Mouse (Mus musculus) cerebellum, adult 2 months (tissue): ENCODE data around the gene Oog2. TPM values are rescaled to one million over a fixed set of nuclear protein-coding genes. Genes with fewer than 3 reads are reported as not detected.
"Not testable (repeated sequence)": the region's sequence is repeated elsewhere in the genome, so short reads cannot be mapped to it uniquely, and the experiment has no call there.

Experiments used
- DNase-seq, 2 experiments: peaks; one replicate each; pipeline ENCODE4 v3.0.0; 2021
- H3K27ac ChIP-seq: fragments of 200-500 bp; 2 replicates; pipeline ENCODE4 v1.5.1; 2012; ENCODE audit warnings: low read length, control low read depth, inconsistent platforms; ENCODE audit not compliant: insufficient read depth
- H3K27me3 ChIP-seq: fragments of 200-500 bp; 2 replicates; pipeline ENCODE4 v1.6.1; 2012; ENCODE audit warnings: inconsistent platforms, mild to moderate bottlenecking, low read length, moderate library complexity; ENCODE audit not compliant: control insufficient read depth, insufficient read depth
- H3K4me1 ChIP-seq: fragments of 200-500 bp; 2 replicates; pipeline ENCODE4 v1.6.1; 2011; ENCODE audit warnings: low read length; ENCODE audit not compliant: control insufficient read depth, insufficient read depth
- H3K4me3 ChIP-seq: fragments of 200-500 bp; replicated peaks from 2 replicates; pipeline ENCODE3; 2011; ENCODE audit warnings: mild to moderate bottlenecking, low read depth, low read length, control low read depth; ENCODE audit not compliant: insufficient read depth
- CTCF ChIP-seq: fragments of 200-500 bp; IDR thresholded peaks from 2 replicates; pipeline ENCODE4 v1.5.1; 2011; ENCODE audit warnings: low read depth, mild to moderate bottlenecking, control low read depth, low read length, moderate library complexity, borderline replicate concordance; ENCODE audit not compliant: insufficient read depth
- POLR2A ChIP-seq: fragments of 200-500 bp; IDR thresholded peaks from 2 replicates; pipeline ENCODE4 v1.6.1; 2011; ENCODE audit warnings: low read length, control low read depth, borderline replicate concordance; ENCODE audit not compliant: insufficient read depth
- WGBS: fragments of 180-500 bp; shearing (Covaris S2); methylation state at CpG from one replicate; pipeline ENCODE4 v1.1.7; 2018; 5-methylcytosine and 5-hydroxymethylcytosine counted together
- polyA plus RNA-seq: library from polyadenylated mRNA; depleted of rRNA; stranded (reverse); fragments of >200 nt; gene quantifications from 2 replicates; pipeline ENCODE4 v1.2.3, GENCODE M21; 2012; rRNA removed

Gene Oog2
- polyA plus RNA-seq = not detected in 2 replicates

- H3K4me3 ChIP-seq = no peak within 1 kb of the TSS
- no peaks in the 10 kb centered on the region for H3K4me1 ChIP-seq
- 17% methylated on average over 1 of the region's 1 CpGs for WGBS
- H3K27ac ChIP-seq = no peak within 1 kb of the TSS
- TF ChIP-seq CTCF (no peak), POLR2A (no peak)
- no peaks in the 10 kb centered on the region for H3K27me3 ChIP-seq
- no peak for DNase-seq
Observed at GRCm38 (mm10) chr4:144190419-144190818, at the start of gene Oog2. Oog2 (plus strand) TSS chr4:144190719.

- Histone ChIP-seq H3K27ac (no peak within 1 kb of the TSS), H3K4me3 (no peak within 1 kb of the TSS), H3K4me1 (no peaks in the 10 kb centered on the region), H3K27me3 (no peaks in the 10 kb centered on the region)
- no peak for TF ChIP-seq CTCF
- no peak for TF ChIP-seq POLR2A
- WGBS = 74% methylated on average over 1 of the region's 1 CpGs
- no peak for DNase-seq
Observed at GRCm38 (mm10) chr4:144162563-144162962, 28.0 kb upstream of the Oog2 start, which contains the start of gene Oog3. Oog3 (minus strand) TSS chr4:144162663.

GRCm38 (mm10) chr4:144213218-144213617 lies 22.7 kb downstream of the Oog2 start, which contains the start of gene C87977:
C87977 (minus strand) TSS chr4:144213318.
- H3K4me3 ChIP-seq, DNase-seq, H3K4me1 ChIP-seq, H3K27me3 ChIP-seq, H3K27ac ChIP-seq: not testable (repeated sequence)
- 73% methylated on average over 1 of the region's 1 CpGs for WGBS

Other genes starting within 250 kb of the Oog2 start
- gene Pramef25, start 239.7 kb upstream of the Oog2 start, polyA plus RNA-seq = not detected in 2 replicates
- not detected in 2 replicates for gene Gm13101, start 223.8 kb upstream of the Oog2 start, polyA plus RNA-seq
- gene Pramef17, start 196.3 kb upstream of the Oog2 start, polyA plus RNA-seq = not detected in 2 replicates
- not detected in 2 replicates for gene Pramel4, start 131.6 kb upstream of the Oog2 start, polyA plus RNA-seq
- not detected in 2 replicates for gene Gm13102, start 84.2 kb upstream of the Oog2 start, polyA plus RNA-seq
- not detected in 2 replicates for gene Oog3, start 28.1 kb upstream of the Oog2 start, polyA plus RNA-seq
- gene C87977, start 22.6 kb downstream of the Oog2 start, polyA plus RNA-seq = not detected in 2 replicates
- not detected in 2 replicates for gene Pramel5, start 89.8 kb downstream of the Oog2 start, polyA plus RNA-seq
- gene Gm13128, start 139.5 kb downstream of the Oog2 start, polyA plus RNA-seq = not detected in 2 replicates
- gene Gm13119, start 167.2 kb downstream of the Oog2 start, polyA plus RNA-seq = not detected in 2 replicates
- not detected in 2 replicates for gene Pramef20, start 187.2 kb downstream of the Oog2 start, polyA plus RNA-seq
- gene Pramef12, start 217.7 kb downstream of the Oog2 start, polyA plus RNA-seq = not detected in 2 replicates
- gene 1700012P22Rik, start 248.1 kb downstream of the Oog2 start, polyA plus RNA-seq = not detected in 2 replicates